Mouse (Mus musculus): ENCODE data around the gene Il2rb. TPM values are rescaled to one million over a fixed set of nuclear protein-coding genes. Genes with fewer than 3 reads are reported as not detected.

The Il2rb gene
- 0.14 and 0.46 TPM in 2 replicates for polyA plus RNA-seq (2015; fragmentation: Nextera tagmentation; extraction: Ambion mirVana)

GRCm38 (mm10) chr15:78494968-78495406 lies at the start of gene Il2rb:
Il2rb (minus strand) TSS chr15:78495271.

GRCm38 (mm10) chr15:78544561-78545001 lies 49.5 kb upstream of the Il2rb start, which contains the start of gene Sstr3:
Sstr3 (minus strand) TSS chr15:78544685.

GRCm38 (mm10) chr15:78530671-78531450 lies 35.8 kb upstream of the Il2rb start, which contains the start of gene C1qtnf6:
C1qtnf6 (minus strand) TSS chr15:78531416.

GRCm38 (mm10) chr15:78468379-78468937 lies 26.6 kb downstream of the Il2rb start, which contains the start of gene Tmprss6:
Tmprss6 (minus strand) TSS chr15:78468634.

Other genes with a start within 250 kb of the Il2rb start
- 0.13 and 0.24 TPM in 2 replicates for gene Csf2rb2, start 189.6 kb downstream of the Il2rb start, polyA plus RNA-seq (2015; fragmentation: Nextera tagmentation; extraction: Ambion mirVana)
- 0.58 and 0.85 TPM in 2 replicates for gene Csf2rb, start 169.5 kb downstream of the Il2rb start, polyA plus RNA-seq (2015; fragmentation: Nextera tagmentation; extraction: Ambion mirVana)
- 0.28 TPM in 1 of 2 replicates, not detected in the other for gene Tex33, start 99.4 kb downstream of the Il2rb start, polyA plus RNA-seq (2015; fragmentation: Nextera tagmentation; extraction: Ambion mirVana)
- 57.6 and 60.3 TPM in 2 replicates for gene Tst, start 89.4 kb downstream of the Il2rb start, polyA plus RNA-seq (2015; fragmentation: Nextera tagmentation; extraction: Ambion mirVana)
- 3.2 and 3.9 TPM in 2 replicates for gene Mpst, start 88.9 kb downstream of the Il2rb start, polyA plus RNA-seq (2015; fragmentation: Nextera tagmentation; extraction: Ambion mirVana)
- gene Kctd17, start 66.7 kb downstream of the Il2rb start, polyA plus RNA-seq (2015; fragmentation: Nextera tagmentation; extraction: Ambion mirVana), result 141 and 183 TPM in 2 replicates
- gene Tmprss6, start 26.6 kb downstream of the Il2rb start, polyA plus RNA-seq (2015; fragmentation: Nextera tagmentation; extraction: Ambion mirVana), result 0.36 and 0.95 TPM in 2 replicates
- 10.6 and 11.2 TPM in 2 replicates for gene C1qtnf6, start 36.1 kb upstream of the Il2rb start, polyA plus RNA-seq (2015; fragmentation: Nextera tagmentation; extraction: Ambion mirVana)
- 0.53 and 0.59 TPM in 2 replicates for gene Sstr3, start 49.4 kb upstream of the Il2rb start, polyA plus RNA-seq (2015; fragmentation: Nextera tagmentation; extraction: Ambion mirVana)
- 8.4 and 12.3 TPM in 2 replicates for gene Rac2, start 77.5 kb upstream of the Il2rb start, polyA plus RNA-seq (2015; fragmentation: Nextera tagmentation; extraction: Ambion mirVana)
- 9.4 and 9.8 TPM in 2 replicates for gene Cyth4, start 101.8 kb upstream of the Il2rb start, polyA plus RNA-seq (2015; fragmentation: Nextera tagmentation; extraction: Ambion mirVana)
- 12.1 and 13.6 TPM in 2 replicates for gene Elfn2, start 223.5 kb upstream of the Il2rb start, polyA plus RNA-seq (2015; fragmentation: Nextera tagmentation; extraction: Ambion mirVana)